Mouse (Mus musculus) MEL (cell line): ENCODE data around the gene Catip. TPM values are rescaled to one million over a fixed set of nuclear protein-coding genes. Genes with fewer than 3 reads are reported as not detected.

Experiments used
- DNase-seq: peaks from one replicate; pipeline ENCODE4 v3.0.0; 2011; ENCODE audit warnings: low read depth, low spot score
- H3K27ac ChIP-seq: 2 replicates; pipeline ENCODE4 v1.5.1; 2012; ENCODE audit warnings: low read depth, mild to moderate bottlenecking, control low read depth, low read length, moderate library complexity; ENCODE audit not compliant: control insufficient read depth
- H3K27me3 ChIP-seq, 2 experiments: fragments of 150-350 bp in 1 of 2; sonication (generic) in 1 of 2; 2 replicates each; pipeline ENCODE4 v1.6.1; 2012; ENCODE audit warnings: low read length in 2 of 2, mild to moderate bottlenecking in 2 of 2, improper control_type of control experiment in 1 of 2, moderate library complexity in 1 of 2; ENCODE audit not compliant: insufficient read depth in 2 of 2, control insufficient read depth in 1 of 2
- H3K36me3 ChIP-seq, 2 experiments: 2 replicates each; pipeline ENCODE4 v1.6.1; 2012 to 2014; ENCODE audit warnings: low read length in 2 of 2, improper control_type of control experiment in 1 of 2, inconsistent platforms in 1 of 2, mild to moderate bottlenecking in 1 of 2; ENCODE audit not compliant: insufficient read depth in 2 of 2, control insufficient read depth in 1 of 2
- H3K4me1 ChIP-seq, 2 experiments: fragments of 150-350 bp in 1 of 2; sonication (generic) in 1 of 2; 2 replicates each; pipeline ENCODE4 v1.6.1; 2012; ENCODE audit warnings: low read length in 2 of 2, improper control_type of control experiment in 1 of 2, mild to moderate bottlenecking in 1 of 2; ENCODE audit not compliant: insufficient read depth in 2 of 2, control insufficient read depth in 1 of 2
- H3K4me3 ChIP-seq, 2 experiments: fragments of 150-350 bp in 1 of 2; sonication (generic) in 1 of 2; 2 replicates each; pipeline ENCODE4 v1.5.1; 2012; ENCODE audit warnings: low read depth in 2 of 2, low read length in 2 of 2, mild to moderate bottlenecking in 2 of 2, moderate library complexity in 2 of 2, control low read depth in 1 of 2, improper control_type of control experiment in 1 of 2; ENCODE audit not compliant: control insufficient read depth in 1 of 2, insufficient read depth in 1 of 2
- H3K79me2 ChIP-seq: 2 replicates; pipeline ENCODE4 v1.6.1; 2012; ENCODE audit warnings: mild to moderate bottlenecking, low read length, moderate library complexity; ENCODE audit not compliant: control insufficient read depth, poor library complexity, insufficient read depth
- H3K9ac ChIP-seq: 2 replicates; pipeline ENCODE4 v1.6.1; 2012; ENCODE audit warnings: low read depth, mild to moderate bottlenecking, control low read depth, low read length, moderate library complexity; ENCODE audit not compliant: control insufficient read depth, poor library complexity, severe bottlenecking
- H3K9me3 ChIP-seq: fragments of 150-350 bp; sonication (generic); replicated peaks from 2 replicates; pipeline ENCODE4 v1.6.1; 2012; ENCODE audit warnings: mild to moderate bottlenecking, low read length, improper control_type of control experiment, moderate library complexity; ENCODE audit not compliant: insufficient read depth
- BHLHE40 ChIP-seq: IDR thresholded peaks from 2 replicates; pipeline ENCODE4 v1.6.1; 2012; ENCODE audit warnings: low read depth, mild to moderate bottlenecking, inconsistent platforms, low read length, improper control_type of control experiment, borderline replicate concordance
- CHD1 ChIP-seq: IDR thresholded peaks from 2 replicates; pipeline ENCODE4 v1.6.1; 2012; ENCODE audit warnings: low read depth, mild to moderate bottlenecking, inconsistent platforms, low read length, improper control_type of control experiment
- CTCF ChIP-seq, 3 experiments: IDR thresholded peaks in 2 of 3; conservative IDR thresholded peaks in 1 of 3; 2 replicates each; pipeline ENCODE4 v1.5.1; 2011 to 2012; ENCODE audit warnings: low read length in 3 of 3, low read depth in 2 of 3, mild to moderate bottlenecking in 2 of 3, improper control_type of control experiment in 1 of 3, inconsistent platforms in 1 of 3, mixed read lengths in 1 of 3, moderate library complexity in 1 of 3; ENCODE audit not compliant: control insufficient read depth in 1 of 3, insufficient read depth in 1 of 3, poor library complexity in 1 of 3, severe bottlenecking in 1 of 3
- ELF1 ChIP-seq: IDR thresholded peaks from 2 replicates; pipeline ENCODE4 v1.6.1; 2014; ENCODE audit warnings: low read depth, mild to moderate bottlenecking, inconsistent platforms, low read length, improper control_type of control experiment, moderate library complexity
- MAX ChIP-seq: IDR thresholded peaks from 2 replicates; pipeline ENCODE4 v1.6.1; 2011; ENCODE audit warnings: low read length, improper control_type of control experiment
- MAZ ChIP-seq: IDR thresholded peaks from 2 replicates; pipeline ENCODE4 v1.6.1; 2012; ENCODE audit warnings: low read depth, mild to moderate bottlenecking, inconsistent platforms, low read length, improper control_type of control experiment
- MYC ChIP-seq: IDR thresholded peaks from 2 replicates; pipeline ENCODE4 v1.6.1; 2011; ENCODE audit warnings: low read depth, mild to moderate bottlenecking, low read length, improper control_type of control experiment, moderate library complexity
- RAD21 ChIP-seq: IDR thresholded peaks from 2 replicates; pipeline ENCODE4 v1.6.1; 2011; ENCODE audit warnings: mild to moderate bottlenecking, low read depth, low read length, improper control_type of control experiment
- RCOR1 ChIP-seq: IDR thresholded peaks from 2 replicates; pipeline ENCODE4 v1.6.1; 2012; ENCODE audit warnings: low read depth, mild to moderate bottlenecking, inconsistent platforms, low read length, improper control_type of control experiment
- SIN3A ChIP-seq: IDR thresholded peaks from 2 replicates; pipeline ENCODE4 v1.6.1; 2012; ENCODE audit warnings: low read length, improper control_type of control experiment, inconsistent platforms
- SMC3 ChIP-seq: IDR thresholded peaks from 2 replicates; pipeline ENCODE4 v1.6.1; 2011; ENCODE audit warnings: low read depth, low read length, improper control_type of control experiment
- TAL1 ChIP-seq: IDR thresholded peaks from 2 replicates; pipeline ENCODE4 v1.6.1; 2012; ENCODE audit warnings: mild to moderate bottlenecking, inconsistent platforms, low read length, moderate library complexity, mixed read lengths
- TBP ChIP-seq: IDR thresholded peaks from 2 replicates; pipeline ENCODE4 v1.8.0; 2011; ENCODE audit warnings: low read depth, low read length, improper control_type of control experiment
- ZC3H11A ChIP-seq: IDR thresholded peaks from 2 replicates; pipeline ENCODE4 v1.6.1; 2012; ENCODE audit warnings: low read depth, mild to moderate bottlenecking, inconsistent platforms, low read length, improper control_type of control experiment
- ZKSCAN1 ChIP-seq: IDR thresholded peaks from 2 replicates; pipeline ENCODE4 v1.6.1; 2012; ENCODE audit warnings: low read depth, mild to moderate bottlenecking, inconsistent platforms, low read length, improper control_type of control experiment, moderate library complexity
- ZNF384 ChIP-seq: IDR thresholded peaks from 2 replicates; pipeline ENCODE4 v1.6.1; 2012; ENCODE audit warnings: low read depth, mild to moderate bottlenecking, inconsistent platforms, low read length, improper control_type of control experiment
- polyA plus RNA-seq, 2 experiments: library from polyadenylated mRNA; stranded (reverse) in 1 of 2; unstranded in 1 of 2; fragments of >175 nt in 1 of 2; fragments of >200 nt in 1 of 2; gene quantifications; 2 replicates each; pipeline versions ENCODE4 v1.2.1 to v1.2.4; 2012; ENCODE audit warnings: low replicate concordance in 2 of 2, low read depth in 1 of 2; ENCODE audit not compliant: insufficient read length in 2 of 2, insufficient read depth in 1 of 2, missing spikeins in 1 of 2
- total RNA-seq: library from RNA; depleted of rRNA; stranded (reverse); fragments of 300-350 nt; gene quantifications from 2 replicates; pipeline ENCODE4 v1.2.3, GENCODE M21; 2012

Gene Catip
- total and polyA plus RNA-seq, 3 experiments = 0.08 TPM; not detected in 1

- TF ChIP-seq RCOR1 (peak; percentile 82; the same call in 1 of the 2 replicates), ELF1 (peak; percentile 72), ZNF384 (no peak), TAL1 (no peak), MYC (no peak)
Observed at GRCm38 (mm10) chr1:74386714-74387385, 24.9 kb downstream of the Catip start (continued).

GRCm38 (mm10) chr1:74387386-74387988, 25.6 kb downstream of the Catip start:
- H3K4me1 ChIP-seq = peaks cover 0 to 12% of the 10 kb centered on the region in 2 experiments; a peak in 3 of 4 replicates
- peak; percentile 61 for DNase-seq

GRCm38 (mm10) chr1:74388398-74388920, 26.6 kb downstream of the Catip start:
- H3K9me3 ChIP-seq = no peaks in the 10 kb centered on the region
- no peaks in the 10 kb centered on the region for H3K27me3 ChIP-seq
- H3K79me2 ChIP-seq = peaks cover 14% of the 10 kb centered on the region
- peaks cover 0 to 10% of the 10 kb centered on the region in 2 experiments; a peak in 2 of 4 replicates for H3K36me3 ChIP-seq
- no peak overlapping the region for H3K4me3 ChIP-seq
- peaks cover 0 to 12% of the 10 kb centered on the region in 2 experiments; a peak in 3 of 4 replicates for H3K4me1 ChIP-seq
- no peak overlapping the region for H3K27ac ChIP-seq
- TF ChIP-seq CHD1 = no peak
- no peak for DNase-seq
- no peak overlapping the region for H3K9ac ChIP-seq

More at GRCm38 (mm10) chr1:74387386-74387988, 25.6 kb downstream of the Catip start:
- Histone ChIP-seq H3K79me2 (peaks cover 9% of the 10 kb centered on the region), H3K27me3 (no peaks in the 10 kb centered on the region), H3K9ac (peak overlapping the region; percentile 90), H3K27ac (peak overlapping the region; percentile 96), H3K36me3 (peaks cover 0 to 10% of the 10 kb centered on the region in 2 experiments; a peak in 2 of 4 replicates), H3K4me3 (peak overlapping the region; percentile 65 to 79), H3K9me3 (no peaks in the 10 kb centered on the region)
- no peak for TF ChIP-seq BHLHE40
- TF ChIP-seq ZC3H11A = no peak
- TF ChIP-seq SMC3 = no peak
- TF ChIP-seq CHD1 = peak; percentile 47; the same call in 1 of the 2 replicates
- TF ChIP-seq SIN3A = no peak
- no peak for TF ChIP-seq ZKSCAN1
- TF ChIP-seq CTCF (IDR thresholded peaks at IDR 0.05 in 2 of 3, conservative IDR thresholded peaks at IDR 0.05 in 1 of 3; ENCODE audit: control insufficient read depth in 1 of 3, insufficient read depth in 1 of 3, low read depth in 2 of 3, low read length in 3 of 3, poor library complexity in 1 of 3, severe bottlenecking in 1 of 3) = no peak
- TF ChIP-seq MAZ = no peak
- TF ChIP-seq RAD21 = no peak
- TF ChIP-seq TBP = peak; percentile 13; the same call in 1 of the 2 replicates
- TF ChIP-seq MAX = no peak
